Mouse (Mus musculus) kidney, adult 2 months (tissue): ENCODE measurements around the gene Aldh8a1.

Experiments used
- CTCF ChIP-seq: fragments of 200-500 bp; conservative IDR thresholded peaks from 2 replicates; pipeline ENCODE4 v1.5.1; 2011; ENCODE audit warnings: low read depth, mild to moderate bottlenecking, control low read depth, low read length, moderate library complexity, mixed read lengths; ENCODE audit not compliant: insufficient read depth, insufficient read length
- POLR2A ChIP-seq: fragments of 200-500 bp; IDR thresholded peaks from one replicate; pipeline ENCODE4 v1.6.1; 2011; ENCODE audit warnings: low read depth, low read length, control low read depth

DNA sequence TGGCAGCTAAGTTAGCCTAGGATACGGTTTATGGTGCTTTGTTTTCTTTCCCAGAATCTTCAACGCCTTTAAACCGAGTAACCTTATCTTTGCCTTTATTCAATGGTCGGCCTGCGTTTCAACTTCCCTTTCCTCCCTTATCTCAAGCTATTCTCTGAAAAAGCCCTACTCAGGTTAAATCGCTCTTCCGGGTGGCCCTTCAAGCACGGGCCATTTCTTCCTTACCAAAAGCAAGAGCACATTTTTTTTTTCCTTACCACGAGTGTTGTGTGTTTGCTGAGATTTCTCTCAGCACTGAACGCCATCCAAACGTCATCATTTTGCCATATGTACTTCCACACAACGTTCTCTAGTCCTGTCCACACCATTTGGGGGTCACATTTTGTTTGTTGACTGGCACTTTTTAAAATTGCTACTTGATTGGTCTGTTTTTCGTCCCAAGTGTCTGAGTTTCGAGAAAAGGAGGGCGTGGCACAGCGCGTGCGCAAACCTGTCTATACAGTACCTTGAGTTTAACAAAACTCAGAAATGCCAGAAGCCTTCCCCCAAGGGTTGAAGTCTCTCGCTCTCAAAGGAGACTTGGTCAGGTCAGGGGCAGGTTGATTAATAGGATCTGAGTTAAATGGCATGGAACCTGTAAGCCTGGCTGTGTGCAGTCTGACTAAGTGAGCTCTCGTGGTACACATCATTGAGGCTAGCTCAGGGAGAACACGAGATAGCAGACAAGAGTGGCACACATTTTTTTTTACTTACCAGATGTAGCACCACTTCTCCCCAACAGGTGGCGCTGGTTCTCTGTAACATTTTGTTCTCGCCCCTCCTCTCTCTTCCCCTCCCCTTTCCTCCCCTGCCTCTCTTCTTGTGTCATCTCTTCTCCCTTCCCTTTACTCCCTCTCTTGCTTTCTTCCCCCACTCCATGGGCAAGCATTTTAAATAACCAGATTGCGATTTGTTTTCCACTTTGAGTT, 43.6 kb downstream of the Aldh8a1 start:
- TF ChIP-seq CTCF = peak; percentile 76
- no peak for TF ChIP-seq POLR2A
